Mouse (Mus musculus) olfactory bulb, adult 2 months (tissue): Measurements from ENCODE around the gene Majin. TPM values are rescaled to one million over a fixed set of nuclear protein-coding genes. Genes with fewer than 3 reads are reported as not detected.

Source experiments
- H3K27ac ChIP-seq: fragments of 200-500 bp; 2 replicates; pipeline ENCODE4 v1.5.1; 2012; ENCODE audit warnings: low read depth, low read length; ENCODE audit not compliant: insufficient read depth
- H3K4me1 ChIP-seq: fragments of 200-500 bp; 2 replicates; pipeline ENCODE4 v1.6.1; 2012; ENCODE audit warnings: low read length; ENCODE audit not compliant: control insufficient read depth, insufficient read depth
- H3K4me3 ChIP-seq: fragments of 200-500 bp; 2 replicates; pipeline ENCODE4 v1.5.1; 2012; ENCODE audit warnings: mild to moderate bottlenecking, low read depth, low read length, moderate library complexity; ENCODE audit not compliant: insufficient read depth
- CTCF ChIP-seq: fragments of 200-500 bp; IDR thresholded peaks from 2 replicates; pipeline ENCODE4 v1.5.1; 2012; ENCODE audit warnings: low read depth, mild to moderate bottlenecking, low read length, moderate library complexity; ENCODE audit not compliant: insufficient read depth
- POLR2A ChIP-seq: fragments of 200-500 bp; IDR thresholded peaks from 2 replicates; pipeline ENCODE4 v1.6.1; 2012; ENCODE audit warnings: mild to moderate bottlenecking, low read depth, low read length, moderate library complexity; ENCODE audit not compliant: insufficient read depth
- WGBS: fragments of 180-500 bp; shearing (Covaris S2); methylation state at CpG from one replicate; pipeline ENCODE4 v1.1.7; 2018; 5-methylcytosine and 5-hydroxymethylcytosine counted together
- polyA plus RNA-seq: library from polyadenylated mRNA; stranded (reverse); fragments of >200 nt; gene quantifications from 2 replicates; pipeline ENCODE4 v1.2.4, GENCODE M21; 2012; ENCODE audit warnings: low replicate concordance; ENCODE audit not compliant: missing spikeins, insufficient read depth, insufficient read length

Majin gene
- polyA plus RNA-seq, 1 experiment = not detected

DNA sequence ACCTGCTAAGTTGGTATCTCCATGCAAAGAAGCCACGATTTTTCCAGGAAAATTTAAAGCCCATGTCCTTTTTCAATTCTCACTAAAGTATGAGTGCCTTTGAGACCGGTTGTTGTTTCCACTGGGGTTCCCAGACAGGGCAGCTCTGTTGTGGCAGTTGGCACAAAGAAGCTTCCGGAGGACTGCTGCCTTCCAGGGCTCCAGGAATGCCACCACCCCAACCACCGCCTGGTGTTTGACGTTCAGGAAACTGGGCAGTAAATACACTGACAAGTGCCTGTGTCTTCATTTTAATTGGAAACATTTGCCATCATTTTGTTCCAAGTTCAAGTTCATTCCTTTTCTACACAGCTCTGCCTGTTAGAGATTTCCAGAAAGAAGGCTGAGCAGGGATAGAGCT is 22.5 kb downstream of the Majin start:
- H3K27ac ChIP-seq = no peak overlapping the region
- TF ChIP-seq CTCF (no peak), POLR2A (no peak)
- 42% methylated on average over 5 of the region's 5 CpGs for WGBS
- H3K4me3 ChIP-seq = no peak overlapping the region
- H3K4me1 ChIP-seq = no peaks in the 10 kb centered on the region

DNA sequence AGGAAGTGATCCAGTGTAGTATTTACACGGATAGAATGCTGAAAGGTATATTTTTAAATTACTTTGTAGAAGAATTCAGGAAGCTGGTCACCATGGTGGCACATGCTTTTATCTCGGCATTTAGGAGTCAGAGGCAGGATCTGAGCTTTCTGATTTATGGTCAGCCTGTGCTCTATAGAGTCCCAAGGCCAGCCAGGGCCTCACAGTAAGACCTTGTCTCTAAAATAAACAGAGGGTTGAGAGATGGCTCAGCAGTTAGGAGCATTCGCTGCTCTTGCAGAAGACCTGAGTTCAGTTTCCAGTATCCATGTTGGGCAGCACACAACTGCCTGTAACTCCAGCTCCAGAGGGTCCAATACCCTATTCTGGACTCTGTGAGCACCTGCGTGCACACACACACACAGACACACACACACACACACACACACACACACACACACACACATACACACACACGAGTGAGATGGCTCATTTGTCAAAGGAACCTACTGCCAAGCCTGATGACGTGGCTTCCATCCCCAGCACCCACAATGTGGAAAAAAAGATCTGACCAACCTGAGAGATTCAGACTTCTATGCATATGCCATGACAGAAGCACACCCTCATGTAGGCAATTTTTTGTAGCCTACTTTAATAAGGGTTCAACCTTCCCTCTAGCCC is 32.0 kb downstream of the Majin start:
- H3K4me3 ChIP-seq = no peak overlapping the region
- no peak overlapping the region for H3K27ac ChIP-seq
- TF ChIP-seq POLR2A = no peak
- no peaks in the 10 kb centered on the region for H3K4me1 ChIP-seq
- 83% methylated on average over 6 of the region's 6 CpGs for WGBS

DNA sequence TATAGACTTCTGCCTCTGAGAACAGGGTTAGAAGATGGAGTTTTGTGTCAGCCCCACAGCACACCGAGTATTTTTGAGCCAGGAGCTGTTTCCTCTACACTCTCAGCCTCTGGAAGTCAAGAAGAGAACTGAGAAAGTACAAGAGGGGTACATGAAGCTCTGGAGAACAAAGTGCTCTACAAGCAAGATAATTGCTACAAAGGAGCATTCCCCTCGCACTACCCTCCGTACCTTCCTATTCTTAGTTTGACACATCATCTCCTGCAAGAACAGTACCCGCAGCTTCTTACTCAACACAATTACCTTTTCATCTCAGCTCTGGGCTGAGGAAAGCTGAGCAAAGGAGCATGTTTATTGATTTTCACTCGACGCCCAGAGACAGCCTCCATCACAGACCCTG is 34.4 kb downstream of the Majin start:
- H3K27ac ChIP-seq = no peak overlapping the region
- WGBS = 38% methylated on average over 6 of the region's 6 CpGs
- TF ChIP-seq CTCF = no peak
- TF ChIP-seq POLR2A = no peak
- no peaks in the 10 kb centered on the region for H3K4me1 ChIP-seq
- no peak overlapping the region for H3K4me3 ChIP-seq

DNA sequence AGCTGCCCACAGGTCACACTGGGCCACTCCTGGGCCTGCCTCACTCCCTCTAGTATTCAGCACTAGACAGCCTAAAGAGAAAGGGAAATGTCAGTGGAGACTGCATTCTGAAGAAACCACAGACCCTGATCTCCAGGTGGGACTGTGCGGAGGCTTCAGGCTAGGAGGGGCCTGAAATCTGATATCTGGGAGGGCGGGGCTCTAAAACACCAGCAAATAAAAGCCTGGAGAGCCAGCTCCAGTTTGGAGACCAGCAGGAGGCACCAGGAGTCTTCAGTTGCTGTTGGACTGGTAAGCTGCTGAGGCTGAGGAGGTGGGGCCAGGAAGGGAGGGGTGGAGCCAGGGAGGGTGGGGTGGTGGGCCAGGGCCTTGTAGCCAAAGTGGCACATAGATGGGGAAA is 41.9 kb downstream of the Majin start, which contains the start of gene Gpha2:
Gene Gpha2, plus strand, starts transcription at position 246 of the 400 bp plus-strand sequence.
- TF ChIP-seq POLR2A (no peak), CTCF (no peak)
- WGBS = 69% methylated on average over 2 of the region's 2 CpGs
- Histone ChIP-seq H3K4me3 (no peak within 1 kb of the TSS), H3K4me1 (no peaks in the 10 kb centered on the region), H3K27ac (no peak within 1 kb of the TSS)

DNA sequence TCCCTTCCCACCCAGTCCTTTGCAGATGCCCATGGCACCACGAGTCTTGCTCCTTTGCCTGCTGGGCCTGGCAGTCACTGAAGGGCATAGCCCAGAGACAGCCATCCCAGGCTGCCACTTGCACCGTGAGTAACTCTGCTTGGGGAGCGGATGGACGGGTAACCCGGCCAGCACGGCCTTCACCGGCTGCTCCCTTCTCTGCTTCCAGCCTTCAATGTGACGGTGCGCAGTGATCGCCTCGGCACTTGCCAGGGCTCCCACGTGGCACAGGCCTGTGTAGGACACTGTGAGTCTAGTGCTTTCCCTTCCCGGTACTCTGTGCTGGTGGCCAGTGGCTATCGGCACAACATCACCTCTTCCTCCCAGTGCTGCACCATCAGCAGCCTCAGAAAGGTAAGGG is 42.6 kb downstream of the Majin start:
- no peak overlapping the region for H3K4me3 ChIP-seq
- H3K27ac ChIP-seq = no peak overlapping the region
- TF ChIP-seq CTCF (no peak), POLR2A (no peak)
- H3K4me1 ChIP-seq = no peaks in the 10 kb centered on the region
- WGBS = 91% methylated on average over 14 of the region's 14 CpGs

DNA sequence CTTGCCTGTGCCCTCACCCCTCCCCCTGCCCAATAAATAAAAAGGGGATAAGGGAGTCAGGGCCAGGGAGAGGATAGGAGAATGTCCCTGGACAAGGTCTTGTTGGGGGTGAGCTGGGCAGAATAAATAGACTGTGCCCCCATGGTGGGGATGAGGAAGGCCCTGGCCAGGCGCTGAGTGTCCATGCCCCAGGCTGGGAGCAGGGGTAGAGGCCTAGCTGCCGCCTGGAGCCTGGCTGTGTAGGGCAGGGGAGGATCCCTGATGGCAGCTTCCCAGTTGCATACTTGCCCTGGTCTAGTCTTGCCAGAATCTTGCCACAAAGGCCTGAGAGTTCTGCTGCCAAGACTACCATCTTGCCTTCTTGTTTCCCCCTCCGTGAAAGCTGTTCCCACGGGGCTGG is 43.7 kb downstream of the Majin start:
- H3K4me1 ChIP-seq = no peaks in the 10 kb centered on the region
- 60% methylated on average over 4 of the region's 4 CpGs for WGBS
- no peak for TF ChIP-seq CTCF
- TF ChIP-seq POLR2A = no peak
- no peak overlapping the region for H3K27ac ChIP-seq
- no peak overlapping the region for H3K4me3 ChIP-seq

DNA sequence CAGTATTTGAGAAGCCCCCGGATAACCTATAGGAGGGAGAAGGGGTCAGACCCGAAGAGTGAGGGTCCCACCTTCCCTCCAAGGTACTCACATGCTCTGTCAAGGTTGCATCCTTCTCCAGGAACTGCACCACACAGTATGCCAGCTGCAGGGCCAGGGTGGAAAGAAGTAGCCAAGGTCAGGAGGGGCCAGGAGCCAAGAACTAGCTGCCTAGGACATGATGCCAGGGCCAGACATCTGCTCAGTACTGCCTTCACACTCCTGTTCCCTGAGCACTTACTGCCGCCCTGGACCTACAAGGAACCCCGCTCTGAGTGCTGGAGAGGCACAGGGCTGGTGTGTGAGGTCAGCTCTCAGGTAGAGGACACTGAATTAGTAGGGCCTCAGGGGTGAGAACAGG is 46.2 kb downstream of the Majin start:
- 89% methylated on average over 4 of the region's 4 CpGs for WGBS
- Histone ChIP-seq H3K27ac (no peak overlapping the region), H3K4me3 (no peak overlapping the region), H3K4me1 (peaks cover 21% of the 10 kb centered on the region)
- TF ChIP-seq CTCF (no peak), POLR2A (no peak)

DNA sequence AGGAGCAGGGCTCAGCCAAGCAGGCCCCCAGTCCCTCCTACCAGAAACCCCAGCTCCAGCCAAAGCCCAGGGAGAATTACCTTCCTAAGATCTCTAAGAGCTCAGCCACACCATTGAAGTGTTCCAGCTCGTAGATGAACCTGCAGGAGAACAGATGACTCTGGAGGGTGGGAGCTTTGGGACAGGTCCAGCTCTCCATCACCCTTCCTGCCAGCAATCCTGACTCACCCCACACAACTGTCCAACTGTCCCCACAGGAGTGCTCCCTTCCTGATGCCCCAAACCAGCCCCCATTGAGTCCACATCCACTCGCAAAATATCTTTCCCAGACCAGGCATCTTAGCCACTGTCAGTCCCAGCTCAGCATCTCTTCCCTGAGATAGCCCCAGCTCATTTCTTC is 46.8 kb downstream of the Majin start:
- WGBS = 83% methylated on average over 2 of the region's 2 CpGs
- TF ChIP-seq CTCF = no peak
- Histone ChIP-seq H3K27ac (no peak overlapping the region), H3K4me3 (no peak overlapping the region), H3K4me1 (peaks cover 21% of the 10 kb centered on the region)

DNA sequence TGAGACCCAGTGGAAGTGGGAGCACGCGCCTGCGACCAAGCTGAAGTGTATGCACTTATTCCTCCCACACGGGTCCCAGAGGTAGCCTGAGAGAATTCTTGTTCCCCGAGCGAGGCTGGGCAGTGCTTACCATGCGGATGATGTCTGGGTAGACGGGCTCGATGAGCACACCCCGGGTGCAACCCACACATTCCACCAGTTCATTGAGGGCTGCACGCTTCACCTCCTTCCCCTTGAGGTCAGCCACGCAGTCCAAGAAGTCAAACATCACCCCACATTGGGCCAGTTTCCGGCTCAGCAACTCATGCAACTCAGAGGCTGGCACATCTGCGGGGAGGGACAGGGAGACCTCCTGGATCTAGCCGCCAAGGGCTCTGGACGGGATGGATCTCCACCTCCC is 49.5 kb downstream of the Majin start:
- Histone ChIP-seq H3K4me3 (no peak overlapping the region), H3K4me1 (peaks cover 25% of the 10 kb centered on the region), H3K27ac (no peak overlapping the region)
- 85% methylated on average over 16 of the region's 16 CpGs for WGBS
- no peak for TF ChIP-seq POLR2A
- TF ChIP-seq CTCF = no peak
